Mouse (Mus musculus) testis, adult 2 months (tissue): ENCODE measurements around the gene Cfap97d2. TPM values are rescaled to one million over a fixed set of nuclear protein-coding genes. Genes with fewer than 3 reads are reported as not detected.
A peak's percentile ranks its signal among the peaks of the same experiment; 100 is the strongest.

Experiments used
- H3K27ac ChIP-seq: fragments of 200-500 bp; 2 replicates; pipeline ENCODE4 v1.5.1; 2012; ENCODE audit warnings: low read depth, low read length; ENCODE audit not compliant: control insufficient read depth, insufficient read depth
- H3K27me3 ChIP-seq: fragments of 200-500 bp; 2 replicates; pipeline ENCODE4 v1.6.1; 2012; ENCODE audit warnings: mild to moderate bottlenecking, low read length, moderate library complexity; ENCODE audit not compliant: control insufficient read depth, insufficient read depth
- H3K36me3 ChIP-seq: fragments of 200-500 bp; 2 replicates; pipeline ENCODE4 v1.6.1; 2012; ENCODE audit warnings: mild to moderate bottlenecking, low read length; ENCODE audit not compliant: control insufficient read depth, insufficient read depth
- H3K4me1 ChIP-seq: fragments of 200-500 bp; 2 replicates; pipeline ENCODE4 v1.6.1; 2012; ENCODE audit warnings: low read length; ENCODE audit not compliant: control insufficient read depth, insufficient read depth
- H3K4me3 ChIP-seq: fragments of 200-500 bp; 2 replicates; pipeline ENCODE4 v1.5.1; 2012; ENCODE audit warnings: low read depth, mild to moderate bottlenecking, low read length, moderate library complexity, mixed read lengths; ENCODE audit not compliant: control insufficient read depth
- CTCF ChIP-seq: fragments of 200-500 bp; IDR thresholded peaks from 2 replicates; pipeline ENCODE4 v1.5.1; 2012; ENCODE audit warnings: low read depth, mild to moderate bottlenecking, inconsistent platforms, low read length, moderate library complexity; ENCODE audit not compliant: control insufficient read depth, insufficient read depth, insufficient replicate concordance
- POLR2A ChIP-seq: fragments of 200-500 bp; IDR thresholded peaks from 2 replicates; pipeline ENCODE4 v1.6.1; 2012; ENCODE audit warnings: low read depth, mild to moderate bottlenecking, inconsistent platforms, low read length, moderate library complexity; ENCODE audit not compliant: control insufficient read depth
- polyA plus RNA-seq: library from polyadenylated mRNA; depleted of rRNA; stranded (reverse); fragments of >200 nt; gene quantifications from 2 replicates; pipeline ENCODE4 v1.2.3, GENCODE M21; 2012; rRNA removed

The Cfap97d2 gene
- polyA plus RNA-seq = 1.8 and 2.2 TPM in 2 replicates

- Histone ChIP-seq H3K27ac (no peak within 1 kb of the TSS), H3K4me1 (peaks cover 15% of the 10 kb centered on the region), H3K27me3 (no peaks in the 10 kb centered on the region), H3K4me3 (peak within 1 kb of the TSS; percentile 61), H3K36me3 (no peaks in the 10 kb centered on the region)
- TF ChIP-seq POLR2A (peak; percentile 37; the same call in 1 of the 2 replicates), CTCF (no peak)
These were observed at the start of gene Cfap97d2 for GRCm38 (mm10) chr8:13705668-13706067. Gene Cfap97d2, plus strand, starts transcription at chr8:13705889.

- no peaks in the 10 kb centered on the region for H3K36me3 ChIP-seq
- H3K4me1 ChIP-seq = no peaks in the 10 kb centered on the region
- H3K4me3 ChIP-seq = no peak overlapping the region
- no peak overlapping the region for H3K27ac ChIP-seq
- no peaks in the 10 kb centered on the region for H3K27me3 ChIP-seq
- no peak for TF ChIP-seq POLR2A
- no peak for TF ChIP-seq CTCF
These were observed 48.2 kb upstream of the Cfap97d2 start for GRCm38 (mm10) chr8:13657479-13657878.

GRCm38 (mm10) chr8:13660323-13660722 is 45.4 kb upstream of the Cfap97d2 start:
- Histone ChIP-seq H3K36me3 (no peaks in the 10 kb centered on the region), H3K27ac (no peak overlapping the region), H3K4me3 (peak overlapping the region; percentile 11; the same call in 1 of the 2 replicates), H3K4me1 (no peaks in the 10 kb centered on the region), H3K27me3 (no peaks in the 10 kb centered on the region)
- TF ChIP-seq CTCF = no peak
- no peak for TF ChIP-seq POLR2A

GRCm38 (mm10) chr8:13664711-13665210 is 40.9 kb upstream of the Cfap97d2 start:
- no peak overlapping the region for H3K4me3 ChIP-seq
- no peaks in the 10 kb centered on the region for H3K36me3 ChIP-seq
- TF ChIP-seq POLR2A (no peak), CTCF (no peak)
- H3K27ac ChIP-seq = no peak overlapping the region
- no peaks in the 10 kb centered on the region; the same call in 1 of the 2 replicates for H3K4me1 ChIP-seq
- H3K27me3 ChIP-seq = no peaks in the 10 kb centered on the region

GRCm38 (mm10) chr8:13665538-13665937 is 40.2 kb upstream of the Cfap97d2 start:
- Histone ChIP-seq H3K27ac (no peak overlapping the region), H3K36me3 (no peaks in the 10 kb centered on the region), H3K4me1 (no peaks in the 10 kb centered on the region; the same call in 1 of the 2 replicates), H3K27me3 (no peaks in the 10 kb centered on the region), H3K4me3 (no peak overlapping the region)
- no peak for TF ChIP-seq CTCF
- TF ChIP-seq POLR2A = no peak

GRCm38 (mm10) chr8:13665944-13666343 is 39.7 kb upstream of the Cfap97d2 start:
- Histone ChIP-seq H3K27ac (no peak overlapping the region), H3K4me3 (no peak overlapping the region), H3K4me1 (no peaks in the 10 kb centered on the region; the same call in 1 of the 2 replicates), H3K36me3 (no peaks in the 10 kb centered on the region), H3K27me3 (no peaks in the 10 kb centered on the region)
- no peak for TF ChIP-seq CTCF
- TF ChIP-seq POLR2A = no peak

- no peak overlapping the region for H3K4me3 ChIP-seq
- no peak overlapping the region for H3K27ac ChIP-seq
- no peaks in the 10 kb centered on the region for H3K36me3 ChIP-seq
- TF ChIP-seq CTCF (no peak), POLR2A (no peak)
- no peaks in the 10 kb centered on the region for H3K27me3 ChIP-seq
- H3K4me1 ChIP-seq = no peaks in the 10 kb centered on the region; the same call in 1 of the 2 replicates
These were observed 37.8 kb upstream of the Cfap97d2 start for GRCm38 (mm10) chr8:13667917-13668316.
